Mouse (Mus musculus) MEL (cell line): ENCODE results near the gene Prss46. TPM values are rescaled to one million over a fixed set of nuclear protein-coding genes. Genes with fewer than 3 reads are reported as not detected.

Experiments used
- DNase-seq: peaks from one replicate; pipeline ENCODE4 v3.0.0; 2011; ENCODE audit warnings: low read depth, low spot score
- H3K27ac ChIP-seq: 2 replicates; pipeline ENCODE4 v1.5.1; 2012; ENCODE audit warnings: low read depth, mild to moderate bottlenecking, control low read depth, low read length, moderate library complexity; ENCODE audit not compliant: control insufficient read depth
- H3K27me3 ChIP-seq, 2 experiments: fragments of 150-350 bp in 1 of 2; sonication (generic) in 1 of 2; 2 replicates each; pipeline ENCODE4 v1.6.1; 2012; ENCODE audit warnings: low read length in 2 of 2, mild to moderate bottlenecking in 2 of 2, improper control_type of control experiment in 1 of 2, moderate library complexity in 1 of 2; ENCODE audit not compliant: insufficient read depth in 2 of 2, control insufficient read depth in 1 of 2
- H3K36me3 ChIP-seq, 2 experiments: 2 replicates each; pipeline ENCODE4 v1.6.1; 2012 to 2014; ENCODE audit warnings: low read length in 2 of 2, improper control_type of control experiment in 1 of 2, inconsistent platforms in 1 of 2, mild to moderate bottlenecking in 1 of 2; ENCODE audit not compliant: insufficient read depth in 2 of 2, control insufficient read depth in 1 of 2
- H3K4me1 ChIP-seq, 2 experiments: fragments of 150-350 bp in 1 of 2; sonication (generic) in 1 of 2; 2 replicates each; pipeline ENCODE4 v1.6.1; 2012; ENCODE audit warnings: low read length in 2 of 2, improper control_type of control experiment in 1 of 2, mild to moderate bottlenecking in 1 of 2; ENCODE audit not compliant: insufficient read depth in 2 of 2, control insufficient read depth in 1 of 2
- H3K4me3 ChIP-seq, 2 experiments: fragments of 150-350 bp in 1 of 2; sonication (generic) in 1 of 2; 2 replicates each; pipeline ENCODE4 v1.5.1; 2012; ENCODE audit warnings: low read depth in 2 of 2, low read length in 2 of 2, mild to moderate bottlenecking in 2 of 2, moderate library complexity in 2 of 2, control low read depth in 1 of 2, improper control_type of control experiment in 1 of 2; ENCODE audit not compliant: control insufficient read depth in 1 of 2, insufficient read depth in 1 of 2
- H3K79me2 ChIP-seq: 2 replicates; pipeline ENCODE4 v1.6.1; 2012; ENCODE audit warnings: mild to moderate bottlenecking, low read length, moderate library complexity; ENCODE audit not compliant: control insufficient read depth, poor library complexity, insufficient read depth
- H3K9ac ChIP-seq: 2 replicates; pipeline ENCODE4 v1.6.1; 2012; ENCODE audit warnings: low read depth, mild to moderate bottlenecking, control low read depth, low read length, moderate library complexity; ENCODE audit not compliant: control insufficient read depth, poor library complexity, severe bottlenecking
- H3K9me3 ChIP-seq: fragments of 150-350 bp; sonication (generic); replicated peaks from 2 replicates; pipeline ENCODE4 v1.6.1; 2012; ENCODE audit warnings: mild to moderate bottlenecking, low read length, improper control_type of control experiment, moderate library complexity; ENCODE audit not compliant: insufficient read depth
- BHLHE40 ChIP-seq: IDR thresholded peaks from 2 replicates; pipeline ENCODE4 v1.6.1; 2012; ENCODE audit warnings: low read depth, mild to moderate bottlenecking, inconsistent platforms, low read length, improper control_type of control experiment, borderline replicate concordance
- CHD1 ChIP-seq: IDR thresholded peaks from 2 replicates; pipeline ENCODE4 v1.6.1; 2012; ENCODE audit warnings: low read depth, mild to moderate bottlenecking, inconsistent platforms, low read length, improper control_type of control experiment
- CHD2 ChIP-seq: IDR thresholded peaks from 2 replicates; pipeline ENCODE4 v1.6.1; 2011; ENCODE audit warnings: low read length, improper control_type of control experiment
- CTCF ChIP-seq, 3 experiments: IDR thresholded peaks in 2 of 3; conservative IDR thresholded peaks in 1 of 3; 2 replicates each; pipeline ENCODE4 v1.5.1; 2011 to 2012; ENCODE audit warnings: low read length in 3 of 3, low read depth in 2 of 3, mild to moderate bottlenecking in 2 of 3, improper control_type of control experiment in 1 of 3, inconsistent platforms in 1 of 3, mixed read lengths in 1 of 3, moderate library complexity in 1 of 3; ENCODE audit not compliant: control insufficient read depth in 1 of 3, insufficient read depth in 1 of 3, poor library complexity in 1 of 3, severe bottlenecking in 1 of 3
- ELF1 ChIP-seq: IDR thresholded peaks from 2 replicates; pipeline ENCODE4 v1.6.1; 2014; ENCODE audit warnings: low read depth, mild to moderate bottlenecking, inconsistent platforms, low read length, improper control_type of control experiment, moderate library complexity
- GATA1 ChIP-seq: IDR thresholded peaks from 2 replicates; pipeline ENCODE4 v1.6.1; 2011; ENCODE audit warnings: low read depth, low read length, improper control_type of control experiment
- HCFC1 ChIP-seq: IDR thresholded peaks from 2 replicates; pipeline ENCODE4 v1.6.1; 2012; ENCODE audit warnings: low read depth, mild to moderate bottlenecking, inconsistent platforms, low read length, improper control_type of control experiment, moderate library complexity
- JUND ChIP-seq: IDR thresholded peaks from 2 replicates; pipeline ENCODE4 v1.6.1; 2011; ENCODE audit warnings: low read depth, mild to moderate bottlenecking, improper control_type of control experiment, low read length
- MAZ ChIP-seq: IDR thresholded peaks from 2 replicates; pipeline ENCODE4 v1.6.1; 2012; ENCODE audit warnings: low read depth, mild to moderate bottlenecking, inconsistent platforms, low read length, improper control_type of control experiment
- MXI1 ChIP-seq: IDR thresholded peaks from 2 replicates; pipeline ENCODE4 v1.6.1; 2011; ENCODE audit warnings: mild to moderate bottlenecking, low read depth, low read length, improper control_type of control experiment
- MYC ChIP-seq: IDR thresholded peaks from 2 replicates; pipeline ENCODE4 v1.6.1; 2011; ENCODE audit warnings: low read depth, mild to moderate bottlenecking, low read length, improper control_type of control experiment, moderate library complexity
- NELFE ChIP-seq: IDR thresholded peaks from 2 replicates; pipeline ENCODE4 v1.6.1; 2011; ENCODE audit warnings: low read depth, low read length, improper control_type of control experiment
- NRF1 ChIP-seq: IDR thresholded peaks from 2 replicates; pipeline ENCODE4 v1.6.1; 2014; ENCODE audit warnings: low read depth, mild to moderate bottlenecking, inconsistent platforms, low read length, improper control_type of control experiment, moderate library complexity; ENCODE audit not compliant: poor library complexity, insufficient read depth, severe bottlenecking
- POLR2A ChIP-seq, 2 experiments: IDR thresholded peaks; 2 replicates each; pipeline ENCODE4 v1.6.1; 2011 to 2012; ENCODE audit warnings: low read length in 2 of 2, mild to moderate bottlenecking in 2 of 2, control low read depth in 1 of 2, improper control_type of control experiment in 1 of 2, low read depth in 1 of 2, moderate library complexity in 1 of 2; ENCODE audit not compliant: control insufficient read depth in 1 of 2, insufficient read depth in 1 of 2, poor library complexity in 1 of 2
- POLR2AphosphoS5 ChIP-seq: IDR thresholded peaks from 2 replicates; pipeline ENCODE4 v1.6.1; 2012; ENCODE audit warnings: low read depth, borderline replicate concordance, mild to moderate bottlenecking, inconsistent platforms, low read length, moderate library complexity, mixed read lengths
- RAD21 ChIP-seq: IDR thresholded peaks from 2 replicates; pipeline ENCODE4 v1.6.1; 2011; ENCODE audit warnings: mild to moderate bottlenecking, low read depth, low read length, improper control_type of control experiment
- RCOR1 ChIP-seq: IDR thresholded peaks from 2 replicates; pipeline ENCODE4 v1.6.1; 2012; ENCODE audit warnings: low read depth, mild to moderate bottlenecking, inconsistent platforms, low read length, improper control_type of control experiment
- SMC3 ChIP-seq: IDR thresholded peaks from 2 replicates; pipeline ENCODE4 v1.6.1; 2011; ENCODE audit warnings: low read depth, low read length, improper control_type of control experiment
- TBP ChIP-seq: IDR thresholded peaks from 2 replicates; pipeline ENCODE4 v1.8.0; 2011; ENCODE audit warnings: low read depth, low read length, improper control_type of control experiment
- USF1 ChIP-seq: IDR thresholded peaks from 2 replicates; pipeline ENCODE4 v1.6.1; 2014; ENCODE audit warnings: low read depth, mild to moderate bottlenecking, inconsistent platforms, low read length, improper control_type of control experiment, moderate library complexity
- ZC3H11A ChIP-seq: IDR thresholded peaks from 2 replicates; pipeline ENCODE4 v1.6.1; 2012; ENCODE audit warnings: low read depth, mild to moderate bottlenecking, inconsistent platforms, low read length, improper control_type of control experiment
- ZMIZ1 ChIP-seq: IDR thresholded peaks from 2 replicates; pipeline ENCODE4 v1.6.1; 2012; ENCODE audit warnings: low read depth, mild to moderate bottlenecking, inconsistent platforms, low read length, improper control_type of control experiment, moderate library complexity
- polyA plus RNA-seq, 2 experiments: library from polyadenylated mRNA; stranded (reverse) in 1 of 2; unstranded in 1 of 2; fragments of >175 nt in 1 of 2; fragments of >200 nt in 1 of 2; gene quantifications; 2 replicates each; pipeline versions ENCODE4 v1.2.1 to v1.2.4; 2012; ENCODE audit warnings: low replicate concordance in 2 of 2, low read depth in 1 of 2; ENCODE audit not compliant: insufficient read length in 2 of 2, insufficient read depth in 1 of 2, missing spikeins in 1 of 2
- total RNA-seq: library from RNA; depleted of rRNA; stranded (reverse); fragments of 300-350 nt; gene quantifications from 2 replicates; pipeline ENCODE4 v1.2.3, GENCODE M21; 2012; rRNA removed

Gene Prss46
- total RNA-seq (not detected in 2 replicates), polyA plus RNA-seq (not detected)

- no peak for DNase-seq
- Histone ChIP-seq H3K9ac (no peak within 1 kb of the TSS), H3K4me1 (no peaks in the 10 kb centered on the region), H3K27me3 (no peaks in the 10 kb centered on the region), H3K36me3 (no peaks in the 10 kb centered on the region), H3K4me3 (no peak within 1 kb of the TSS), H3K79me2 (no peaks in the 10 kb centered on the region), H3K27ac (no peak within 1 kb of the TSS), H3K9me3 (no peaks in the 10 kb centered on the region)
- TF ChIP-seq RCOR1 (no peak), GATA1 (no peak), POLR2AphosphoS5 (no peak), JUND (no peak), CHD2 (no peak), ZMIZ1 (no peak), NRF1 (no peak), MAZ (no peak), MXI1 (no peak), POLR2A (IDR thresholded peaks at IDR 0.05; ENCODE audit: control insufficient read depth in 1 of 2, insufficient read depth in 1 of 2, low read depth in 1 of 2, low read length in 2 of 2, poor library complexity in 1 of 2) (no peak)
These were observed at the start of gene Prss46 for GRCm38 (mm10) chr9:110844206-110844605. Gene Prss46 (plus strand): TSS chr9:110844506.

GRCm38 (mm10) chr9:110797013-110797412 is 47.3 kb upstream of the Prss46 start:
- Histone ChIP-seq H3K4me1 (no peaks in the 10 kb centered on the region), H3K36me3 (no peaks in the 10 kb centered on the region), H3K27me3 (no peaks in the 10 kb centered on the region; a peak in 1 of 4 replicates), H3K4me3 (no peak overlapping the region), H3K27ac (no peak overlapping the region), H3K9me3 (no peaks in the 10 kb centered on the region)
- DNase-seq: peak; percentile 25
- TF ChIP-seq RCOR1 (no peak), HCFC1 (no peak), MYC (no peak), ZC3H11A (no peak), USF1 (no peak), TBP (no peak), CTCF (IDR thresholded peaks at IDR 0.05 in 2 of 3, conservative IDR thresholded peaks at IDR 0.05 in 1 of 3; ENCODE audit: control insufficient read depth in 1 of 3, insufficient read depth in 1 of 3, low read depth in 2 of 3, low read length in 3 of 3, poor library complexity in 1 of 3, severe bottlenecking in 1 of 3) (no peak), RAD21 (no peak), SMC3 (no peak), NELFE (no peak), NRF1 (no peak), BHLHE40 (no peak), MXI1 (no peak), ELF1 (no peak), JUND (no peak), CHD1 (no peak)
- TF ChIP-seq, all 39 proteins: peak for 0
- Histone ChIP-seq H3K9ac (no peak overlapping the region), H3K79me2 (no peaks in the 10 kb centered on the region)
